Mouse (Mus musculus) left cerebral cortex, adult 2 months (tissue): ENCODE results near the gene Nrp2. TPM values are rescaled to one million over a fixed set of nuclear protein-coding genes. Genes with fewer than 3 reads are reported as not detected.

ENCODE experiments used
- DNase-seq, 2 experiments: peaks; one replicate each; pipeline ENCODE4 v3.0.0; 2021 to 2022; ENCODE audit warnings: low spot score in 2 of 2, mixed read lengths in 1 of 2; ENCODE audit errors: extremely low spot score in 1 of 2
- H3K27ac ChIP-seq: fragments of 200-600 bp; 2 replicates; pipeline ENCODE4 v1.8.1; 2022
- H3K4me3 ChIP-seq: fragments of 200-600 bp; 2 replicates; pipeline ENCODE4 v1.8.1; 2022
- CTCF ChIP-seq: fragments of 200-600 bp; IDR thresholded peaks from 2 replicates; pipeline ENCODE4 v1.8.1; 2022; ENCODE audit warnings: antibody characterized with exemption, mild to moderate bottlenecking, moderate library complexity
- intact Hi-C: fragments of 180-260 bp; cut with DNase I; formaldehyde crosslinking; loops from one replicate; pipeline ENCODE4 v1.15.1; 2025
- total RNA-seq, 2 experiments: library from RNA; stranded (reverse); gene quantifications; 2 replicates each; pipeline ENCODE4 v1.2.3; 2021

Gene Nrp2
- total RNA-seq, 2 experiments from 2014 or later: 32.8 to 34.7 TPM

- Histone ChIP-seq H3K27ac (no peak overlapping the region), H3K4me3 (no peak overlapping the region)
- no peak for TF ChIP-seq CTCF
- intact Hi-C loops: loop anchor here (2.0 to 10.0 kb wide), 2 partner anchors 93 to 543 kb away; no protein-coding TSS in a partner anchor
- DNase-seq: peak; percentile 50 to 56
These were observed 15.6 kb upstream of the Nrp2 start for GRCm38 (mm10) chr1:62687511-62687910.

- no peak for TF ChIP-seq CTCF
- intact Hi-C loops: loop anchor here (10.0 kb wide), 1 partner anchor 476 kb away; no protein-coding TSS in a partner anchor
- DNase-seq: no peak
- Histone ChIP-seq H3K27ac (no peak overlapping the region), H3K4me3 (no peak overlapping the region)
These were observed 11.9 kb upstream of the Nrp2 start for GRCm38 (mm10) chr1:62691175-62691574.

DNA sequence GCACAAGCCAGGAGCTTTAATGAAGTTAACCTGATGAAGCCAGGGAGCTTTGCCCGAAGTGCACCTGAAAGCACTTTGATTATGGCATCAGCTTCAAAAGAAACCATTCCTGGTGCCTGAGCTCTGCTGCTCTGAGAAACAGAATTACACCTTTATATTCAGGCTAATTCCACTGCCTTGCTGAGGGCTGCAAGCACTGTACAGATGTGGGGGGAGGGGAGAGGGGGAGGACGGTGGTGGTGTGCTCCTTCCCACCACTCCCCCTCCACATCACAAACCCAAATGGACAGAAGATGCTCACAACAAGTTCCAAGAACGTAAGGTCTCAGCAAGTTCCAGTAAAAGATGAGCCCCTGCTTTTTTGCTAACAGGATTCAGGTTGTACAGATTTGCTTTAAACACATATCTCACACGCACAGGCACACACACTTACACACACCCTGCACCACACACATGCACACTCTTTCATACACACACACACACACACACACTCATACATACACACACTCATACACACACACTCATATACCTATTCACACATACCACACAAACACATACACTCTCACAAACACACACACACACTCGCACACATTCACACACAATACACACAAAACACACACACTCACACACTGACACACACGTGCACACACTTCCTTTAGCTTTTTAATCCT is 6.6 kb upstream of the Nrp2 start:
- intact Hi-C loops: loop anchor here (2.0 to 10.0 kb wide), 3 partner anchors 482 to 1319 kb away; no protein-coding TSS in a partner anchor
- Histone ChIP-seq H3K4me3 (no peak overlapping the region), H3K27ac (no peak overlapping the region)
- TF ChIP-seq CTCF: no peak
- DNase-seq: no peak

DNA sequence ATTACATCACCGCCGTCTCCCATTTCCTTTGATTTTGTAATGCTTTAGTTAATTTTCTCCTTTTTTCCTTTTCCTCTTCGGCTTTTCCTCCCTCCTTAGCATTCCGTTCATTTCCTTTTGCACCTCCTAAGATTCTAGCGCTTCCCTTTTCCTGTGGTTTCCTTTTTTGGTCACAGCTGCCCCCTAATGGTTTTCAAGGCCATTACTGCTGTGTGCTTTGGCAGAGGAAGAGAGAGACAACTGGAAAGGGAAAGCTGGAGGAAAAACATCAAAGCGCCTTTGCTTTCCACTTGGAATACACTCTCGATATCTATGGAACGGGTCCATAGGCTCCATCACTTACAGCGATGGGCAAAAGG is 6.1 kb upstream of the Nrp2 start:
- DNase-seq: no peak
- Histone ChIP-seq H3K27ac (no peak overlapping the region), H3K4me3 (no peak overlapping the region)
- intact Hi-C loops: loop anchor here (2.0 to 10.0 kb wide), 3 partner anchors 482 to 1320 kb away; no protein-coding TSS in a partner anchor
- TF ChIP-seq CTCF: peak; percentile 80

DNA sequence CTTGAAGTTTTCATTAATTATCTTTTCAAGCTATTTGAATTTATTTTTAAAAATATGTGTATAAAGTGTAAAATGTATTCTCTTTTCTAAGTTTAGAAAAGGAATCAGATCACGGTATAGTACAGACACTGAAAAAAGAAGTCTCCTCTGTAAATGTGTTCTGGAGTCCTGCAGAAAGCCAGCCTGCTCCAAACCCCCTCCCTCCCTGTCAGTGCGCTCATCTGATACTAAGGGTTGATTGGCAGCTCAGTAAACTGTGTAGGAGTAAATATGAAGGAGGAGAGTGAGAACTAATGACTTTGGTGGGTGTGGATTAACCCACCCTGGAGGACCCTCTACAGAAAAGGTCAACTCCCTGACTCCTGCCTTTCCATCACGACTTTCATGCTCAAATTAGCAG is 5.7 kb upstream of the Nrp2 start:
- no peak for TF ChIP-seq CTCF
- intact Hi-C loops: loop anchor here (2.0 to 10.0 kb wide), 3 partner anchors 483 to 1320 kb away; no protein-coding TSS in a partner anchor
- DNase-seq: no peak
- H3K27ac ChIP-seq: no peak overlapping the region
- H3K4me3 ChIP-seq: no peak overlapping the region

DNA sequence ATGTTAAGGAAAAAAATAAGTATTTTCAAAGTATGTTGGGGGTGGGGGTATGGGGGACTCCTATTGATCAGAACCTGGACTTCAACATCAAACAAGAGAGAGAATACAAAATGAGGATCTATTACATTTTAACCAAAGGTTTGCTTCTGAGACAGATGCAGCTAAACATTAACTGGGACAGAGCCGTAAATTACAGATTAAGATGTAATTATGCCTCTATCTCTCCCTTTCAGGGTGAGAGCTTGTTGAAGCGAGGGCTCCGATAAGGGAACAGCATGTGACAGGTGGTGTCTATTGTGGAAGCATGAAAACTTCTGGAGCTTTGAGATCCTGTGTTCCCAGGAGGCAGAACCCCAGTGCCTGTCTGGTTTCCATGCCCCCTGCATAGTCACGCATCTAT is 3.3 kb upstream of the Nrp2 start:
- no peak for DNase-seq
- TF ChIP-seq CTCF: no peak

DNA sequence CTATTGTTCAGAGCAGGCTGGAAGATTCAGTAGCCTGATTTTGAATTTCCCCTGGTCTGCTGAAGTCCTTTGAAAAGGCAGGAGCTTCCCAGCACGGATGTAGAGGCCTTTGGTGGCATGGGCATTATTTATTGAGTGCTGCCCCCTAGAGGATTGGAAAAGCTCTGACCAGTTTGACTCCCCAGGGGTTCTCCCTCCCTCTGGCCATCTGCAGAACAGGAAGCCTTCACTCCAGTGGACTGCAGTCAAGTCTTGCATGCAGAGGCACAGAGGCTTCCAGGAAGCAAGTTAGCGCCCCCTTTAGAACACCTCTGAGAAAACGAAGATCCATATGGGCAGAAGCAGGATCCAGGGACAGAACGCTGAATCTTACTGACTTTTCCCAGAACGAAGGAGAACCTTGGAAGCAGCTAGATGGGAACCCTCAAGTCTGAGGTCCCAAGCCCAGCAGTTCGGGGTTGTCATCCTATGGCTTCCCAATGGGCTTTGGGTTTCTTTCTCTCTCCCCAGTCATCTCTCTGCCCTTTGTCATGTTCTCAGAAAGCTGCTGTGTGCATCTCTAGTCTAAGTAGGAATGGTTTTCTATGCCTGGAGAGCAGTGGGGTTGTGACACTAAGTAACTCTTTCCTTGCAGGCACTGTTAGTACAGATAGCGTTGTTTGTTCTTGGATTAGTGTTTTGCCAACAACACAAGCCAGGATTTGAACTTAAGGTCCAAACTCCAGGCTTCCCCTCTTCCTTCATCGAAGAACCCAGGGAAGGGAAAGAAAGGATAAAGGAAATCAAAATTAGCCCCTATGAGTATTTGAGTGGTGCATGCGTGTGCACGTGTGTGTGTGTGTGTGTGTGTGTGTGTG is 1.8 kb upstream of the Nrp2 start:
- TF ChIP-seq CTCF: peak; percentile 83
- peak; percentile 62 to 65 for DNase-seq
- intact Hi-C loops: loop anchor here (5.0 to 10.0 kb wide), 5 partner anchors 929 to 1646 kb away; no protein-coding TSS in a partner anchor
- Histone ChIP-seq H3K27ac (no peak overlapping the region), H3K4me3 (no peak overlapping the region)

More for the DNA sequence above, 3.3 kb upstream of the Nrp2 start:
- Histone ChIP-seq H3K27ac (no peak overlapping the region), H3K4me3 (no peak overlapping the region)
- intact Hi-C loops: loop anchor here (5.0 to 10.0 kb wide), 7 partner anchors 485 to 1645 kb away; no protein-coding TSS in a partner anchor

DNA sequence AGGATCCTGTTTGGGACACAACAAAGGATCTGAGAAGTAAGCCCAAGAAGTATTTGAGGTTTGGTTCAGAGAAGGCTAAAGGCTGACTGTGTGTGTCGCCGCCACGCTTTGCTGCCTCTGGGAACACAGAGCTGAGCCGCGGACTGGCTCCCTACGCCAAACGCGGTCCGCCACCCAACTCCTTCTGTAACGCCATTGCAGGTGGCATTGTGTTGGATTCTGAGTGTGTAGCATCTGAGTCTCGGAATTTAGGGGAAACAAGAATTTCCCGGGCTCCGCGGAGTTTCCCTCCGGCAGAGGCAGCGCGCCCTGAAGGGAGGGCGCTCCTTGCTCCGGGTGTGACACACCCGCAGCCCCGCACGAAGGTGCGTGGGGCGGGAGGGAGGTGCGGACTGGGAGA is 342 bp upstream of the Nrp2 start:
- DNase-seq: no peak
- TF ChIP-seq CTCF: no peak
- intact Hi-C loops: loop anchor here (5.0 to 10.0 kb wide), 5 partner anchors 930 to 1648 kb away; no protein-coding TSS in a partner anchor
- peak overlapping the region; percentile 74 for H3K27ac ChIP-seq
- H3K4me3 ChIP-seq: peak overlapping the region; percentile 81

DNA sequence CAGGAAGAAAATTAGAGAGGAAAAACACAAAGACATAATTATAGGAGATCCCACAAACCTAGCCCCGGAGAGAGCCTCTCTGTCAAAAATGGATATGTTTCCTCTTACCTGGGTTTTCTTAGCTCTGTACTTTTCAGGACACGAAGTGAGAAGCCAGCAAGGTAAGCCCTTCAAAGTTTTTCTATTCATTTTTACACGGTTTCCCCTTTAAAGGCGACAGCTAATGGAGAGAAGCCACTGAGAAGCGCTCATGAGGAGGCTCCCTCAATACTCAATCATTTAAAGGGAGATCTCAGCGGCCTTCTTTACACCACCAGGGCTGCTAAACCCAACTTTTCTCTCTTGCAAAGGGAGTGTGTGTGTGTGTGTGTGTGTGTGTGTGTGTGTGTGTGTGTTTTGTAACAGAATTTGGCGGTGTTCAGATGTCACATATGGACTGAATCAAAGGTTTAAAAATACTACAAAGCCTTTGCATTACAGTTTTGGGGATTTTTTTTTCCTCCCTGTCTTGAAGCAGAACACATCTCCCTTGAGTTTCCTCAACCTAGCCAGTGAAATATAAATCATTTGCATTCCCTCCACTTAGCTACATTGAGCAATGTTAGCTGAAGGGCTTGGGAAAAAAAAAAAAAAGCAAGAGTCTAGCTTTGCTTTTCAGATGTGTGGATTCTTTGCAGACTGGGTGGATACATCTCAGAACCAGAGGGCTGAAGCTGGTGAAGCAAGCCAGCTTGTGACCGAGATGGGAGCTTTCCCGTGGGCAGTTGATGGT is 1.2 kb downstream of the Nrp2 start:
- DNase-seq: no peak
- intact Hi-C loops: loop anchor here (5.0 to 10.0 kb wide), 5 partner anchors 932 to 1650 kb away; no protein-coding TSS in a partner anchor
- no peak for TF ChIP-seq CTCF
- peak overlapping the region; percentile 82 for H3K27ac ChIP-seq
- peak overlapping the region; percentile 81 for H3K4me3 ChIP-seq

- intact Hi-C loops: loop anchor here (5.0 to 10.0 kb wide), 7 partner anchors 202 to 1650 kb away; no protein-coding TSS in a partner anchor
- Histone ChIP-seq H3K4me3 (peak overlapping the region; percentile 81), H3K27ac (peak overlapping the region; percentile 82)
- TF ChIP-seq CTCF: no peak
- no peak for DNase-seq
These were observed 1.9 kb downstream of the Nrp2 start for GRCm38 (mm10) chr1:62704889-62705516.
